Mouse (Mus musculus) monocyte, adult 5-6 weeks (primary cell): Measurements from ENCODE around the gene Kpna6. TPM values are rescaled to one million over a fixed set of nuclear protein-coding genes. Genes with fewer than 3 reads are reported as not detected.

ENCODE experiments used
- ATAC-seq: fragments of 153-309, 156-312 bp; replicated peaks from 2 replicates; pipeline ENCODE4 v1.8.0; 2017; ENCODE audit warnings: mild to moderate bottlenecking; ENCODE audit not compliant: low TSS enrichment, insufficient number of reproducible peaks, severe bottlenecking, poor library complexity, low FRiP score
- total RNA-seq: library from RNA; stranded (forward); fragments of 200-1000, 200-491, 200-594 nt; gene quantifications from 3 replicates; pipeline ENCODE4 v1.2.3, GENCODE M21; 2017

Kpna6 gene
- total RNA-seq, 1 experiment from 2014 or later, result 16.8 TPM

DNA sequence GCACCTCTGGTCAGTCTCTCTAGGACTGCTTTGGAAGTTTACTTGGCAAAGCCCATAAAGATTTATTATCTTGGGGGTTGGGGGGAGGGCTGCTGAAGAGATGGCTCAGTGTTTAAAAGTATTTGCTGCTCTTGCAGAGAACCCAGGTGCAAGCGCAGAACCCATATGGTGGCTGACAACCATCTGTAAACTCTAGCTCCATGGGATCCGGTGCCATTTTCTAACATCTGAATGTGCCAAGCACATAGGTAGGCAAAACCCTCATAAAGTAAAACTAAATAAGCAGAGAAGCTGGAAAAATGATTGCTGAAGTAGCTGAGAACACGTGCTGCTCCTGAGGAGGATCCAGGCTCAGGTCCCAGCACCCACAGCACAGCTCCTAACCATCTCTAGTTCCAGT lies 11.0 kb downstream of the Kpna6 start:
- no peak for ATAC-seq

DNA sequence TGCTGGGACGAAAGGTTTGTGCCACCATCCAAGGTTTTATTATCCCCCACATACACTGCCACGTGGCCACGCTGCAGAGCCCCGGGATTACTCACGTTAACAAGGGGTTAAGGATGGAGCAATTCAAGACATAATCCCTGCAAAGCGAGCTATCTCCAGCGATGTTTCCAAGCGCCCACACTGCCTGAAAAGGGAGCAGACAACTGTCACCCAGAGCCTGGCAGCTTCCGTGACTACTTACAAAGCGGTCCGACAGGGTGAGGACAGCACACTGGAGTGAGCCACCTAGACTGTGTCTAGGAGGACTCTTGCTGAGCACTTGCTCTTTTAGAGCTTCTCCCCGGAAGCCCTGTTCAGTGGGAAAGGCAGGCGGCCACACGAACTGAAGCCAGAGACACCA lies 17.8 kb downstream of the Kpna6 start:
- no peak for ATAC-seq

DNA sequence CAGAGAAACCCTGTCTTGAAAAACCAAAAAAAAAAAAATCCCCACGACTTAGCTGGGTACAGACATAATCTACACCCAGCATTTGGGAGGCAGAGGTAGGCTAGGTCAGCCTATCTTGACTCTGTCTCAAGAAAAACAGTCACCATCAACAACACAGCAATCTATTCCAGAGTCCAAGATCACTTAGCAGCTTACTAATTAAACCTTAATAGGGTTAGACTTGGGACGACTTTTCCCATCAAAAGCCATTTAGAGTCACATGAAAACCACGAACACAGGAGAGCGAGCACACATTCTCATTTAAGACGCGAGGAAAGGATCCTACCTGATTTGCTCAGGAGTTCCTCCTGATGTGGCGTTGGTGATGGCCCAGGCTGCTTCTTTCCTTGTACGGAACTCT lies 22.2 kb downstream of the Kpna6 start:
- ATAC-seq, result no peak

DNA sequence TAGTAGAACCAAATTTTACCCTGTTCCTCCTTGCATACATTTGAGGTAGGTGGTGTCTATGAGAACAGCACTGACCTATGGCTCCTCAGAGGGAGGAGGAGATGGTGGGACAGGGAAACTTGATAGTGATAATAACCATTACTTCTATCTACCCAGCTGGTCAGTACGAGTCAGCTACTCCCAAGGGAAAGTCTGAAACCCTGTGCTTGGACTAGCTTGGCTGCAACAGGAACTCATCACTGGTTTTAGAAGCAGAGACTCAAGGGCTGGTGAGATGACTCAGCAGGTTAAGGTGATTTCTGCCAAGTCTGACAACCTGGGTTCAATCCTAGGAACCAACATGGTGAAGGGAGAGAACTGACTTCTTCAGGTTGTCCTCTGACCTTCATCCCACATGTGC lies 23.9 kb downstream of the Kpna6 start:
- no peak for ATAC-seq

DNA sequence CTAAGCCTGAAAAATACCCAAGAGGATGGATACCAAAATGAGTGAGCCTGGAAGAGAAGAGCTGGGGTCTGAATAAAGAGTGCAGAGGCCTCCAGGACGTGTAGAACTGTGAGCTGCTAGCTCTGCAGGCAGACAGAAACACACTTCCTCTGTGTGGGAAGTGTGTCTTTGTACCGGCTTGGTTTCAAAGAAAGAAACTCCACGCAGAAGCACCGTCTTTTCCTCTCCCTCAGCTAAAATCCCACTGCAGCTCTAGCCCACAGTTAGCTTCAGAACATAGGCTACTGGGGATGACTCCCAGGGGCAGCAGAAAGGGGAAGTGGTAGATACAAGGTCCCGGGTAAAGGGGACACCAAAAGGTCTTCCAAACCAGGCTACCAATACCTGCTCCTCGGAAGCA lies 27.4 kb downstream of the Kpna6 start:
- no peak for ATAC-seq

DNA sequence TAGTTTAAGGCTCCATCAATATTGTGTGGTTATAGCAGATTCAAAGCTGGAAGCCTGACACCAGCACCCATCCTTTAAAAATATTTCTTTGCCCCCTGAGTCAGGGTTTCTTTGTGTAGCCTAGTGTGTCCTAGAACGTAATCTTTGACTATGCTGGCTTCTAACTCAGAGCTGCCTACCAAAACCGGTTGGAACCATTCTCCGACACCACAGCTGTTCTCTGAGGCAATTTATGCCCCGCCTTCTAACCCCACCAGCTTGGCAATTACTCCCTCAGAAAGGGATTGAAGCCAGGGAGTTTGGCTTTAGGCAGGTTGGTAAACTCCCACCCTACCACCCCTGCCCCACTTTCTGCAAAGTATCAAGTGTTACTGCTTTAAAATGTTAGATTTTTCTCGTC lies 30.8 kb downstream of the Kpna6 start:
- no peak for ATAC-seq

DNA sequence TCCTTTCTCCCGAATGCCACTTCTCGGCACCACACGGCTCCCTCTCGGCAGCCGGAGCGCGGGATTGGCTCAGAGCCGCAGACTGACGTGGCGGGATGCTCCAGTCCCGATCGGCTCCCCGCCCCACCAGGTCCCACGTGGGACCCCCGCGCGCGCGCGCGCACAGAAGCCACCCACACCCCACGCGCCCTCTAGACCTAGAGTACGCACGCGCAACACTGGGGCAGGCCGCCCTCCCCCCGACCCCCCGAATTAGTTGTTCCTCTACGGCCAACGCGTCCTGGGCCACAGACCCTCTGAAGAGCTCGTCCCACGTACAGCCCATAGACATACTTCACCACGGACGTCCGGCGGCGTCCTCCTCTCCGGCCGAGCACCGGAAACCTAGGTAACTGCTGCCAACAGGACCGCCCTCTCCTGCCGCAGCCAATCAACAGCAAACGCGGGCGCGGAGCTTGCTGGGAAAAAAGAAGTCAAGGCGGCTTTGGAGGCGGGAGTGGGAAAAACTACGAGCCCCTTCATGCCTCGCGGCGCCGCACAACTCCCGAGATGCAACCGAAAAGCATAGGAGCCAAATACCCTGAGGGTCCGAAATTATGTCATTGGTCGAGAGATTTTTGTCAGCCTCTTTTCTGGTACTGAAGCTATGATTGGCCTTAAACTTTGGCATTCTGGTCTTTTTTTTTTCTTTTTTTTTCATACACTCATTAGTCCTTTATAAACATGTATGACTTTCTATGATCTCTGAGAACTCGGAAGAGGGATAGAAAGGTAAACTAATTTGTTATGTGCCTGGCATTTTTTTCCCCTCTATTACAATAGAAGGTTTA lies 31.7 kb downstream of the Kpna6 start, which contains the start of gene Txlna:
Gene Txlna (minus strand): TSS at position 428 of the 830 bp plus-strand sequence.
- ATAC-seq, result peak; percentile 96

DNA sequence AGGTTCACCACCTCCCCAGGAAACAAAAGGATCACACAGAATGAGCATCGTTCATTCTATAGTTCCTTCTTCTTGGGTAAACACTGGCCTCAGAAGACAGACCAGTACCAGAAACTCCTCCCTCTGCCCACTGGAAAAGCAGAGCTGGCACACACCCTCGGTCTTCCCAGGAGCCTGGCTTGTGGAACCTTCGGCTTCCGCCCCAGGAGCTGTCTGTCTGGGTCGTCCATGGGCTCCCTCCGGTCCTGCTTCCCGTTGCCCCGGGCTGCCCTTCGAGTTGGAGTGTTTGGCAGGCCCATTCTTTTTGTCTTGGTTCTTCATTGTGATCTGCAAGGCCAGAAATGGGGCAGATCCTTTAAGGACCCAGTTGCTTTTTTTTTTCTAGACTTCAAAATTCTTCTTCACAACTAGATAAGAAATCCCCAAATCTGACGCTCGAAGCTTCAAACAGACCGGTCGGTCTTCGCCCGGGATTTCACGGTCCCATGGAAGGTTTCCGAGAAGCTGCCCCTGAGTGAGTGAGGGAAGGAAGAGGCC lies 32.4 kb downstream of the Kpna6 start:
- no peak for ATAC-seq

DNA sequence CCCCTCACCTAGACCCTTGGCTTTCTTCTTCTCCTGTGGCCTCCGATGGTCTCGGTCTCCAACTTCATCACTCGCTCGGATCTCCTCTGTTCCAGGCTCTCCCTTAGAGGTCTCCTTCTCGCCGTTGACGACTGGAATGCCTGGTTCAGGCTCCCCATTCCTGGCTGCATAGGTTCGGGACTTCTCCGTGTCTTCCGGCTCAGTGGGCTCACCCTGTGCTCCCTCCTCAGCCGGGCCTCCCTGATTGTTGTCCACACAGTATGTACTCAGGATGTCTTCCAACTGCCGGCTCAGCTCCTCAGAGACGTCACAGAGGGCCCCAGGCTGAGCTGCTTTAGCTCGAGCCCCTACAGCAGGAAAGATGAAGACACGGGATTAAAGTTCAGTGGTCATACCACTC lies 33.3 kb downstream of the Kpna6 start:
- no peak for ATAC-seq

DNA sequence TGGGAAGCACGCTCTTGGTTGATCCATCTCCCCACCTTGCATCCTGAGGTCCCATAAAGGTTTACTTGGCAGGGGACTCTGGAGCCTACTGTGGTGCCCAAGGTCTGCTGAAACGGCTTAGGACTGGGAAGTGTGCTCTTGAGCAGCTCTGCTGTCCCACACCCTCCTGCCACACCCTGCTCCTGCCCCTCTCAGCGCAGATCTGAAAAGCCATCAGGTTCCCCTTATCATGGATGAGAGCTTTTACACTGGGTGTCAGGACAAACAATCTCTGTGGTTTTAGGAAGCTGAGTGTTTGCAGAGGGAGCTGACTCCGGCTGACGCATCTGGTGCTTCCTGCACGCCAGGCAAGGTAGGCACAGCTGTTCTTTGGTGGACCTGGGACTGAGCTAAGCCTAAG lies 38.7 kb downstream of the Kpna6 start:
- ATAC-seq, result no peak

DNA sequence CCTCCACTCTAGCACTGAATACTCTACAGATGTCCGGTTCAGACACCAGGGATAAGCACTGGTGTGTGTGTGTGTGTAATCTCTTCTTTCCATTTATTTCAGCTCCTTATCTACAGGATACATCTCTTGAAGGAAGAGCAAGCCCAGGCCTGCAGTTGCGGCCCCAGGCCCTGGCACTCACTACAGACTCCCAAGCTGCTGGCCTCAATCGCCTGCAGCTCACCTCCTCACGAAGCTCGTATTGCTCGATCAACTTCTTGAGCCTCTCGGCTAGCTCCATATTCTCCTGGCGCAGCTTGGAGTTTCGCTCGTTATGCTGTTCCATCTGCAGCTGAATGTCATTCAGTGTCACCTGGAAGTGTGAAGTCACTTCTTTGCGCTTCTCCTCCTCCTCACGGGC lies 40.7 kb downstream of the Kpna6 start:
- no peak for ATAC-seq

DNA sequence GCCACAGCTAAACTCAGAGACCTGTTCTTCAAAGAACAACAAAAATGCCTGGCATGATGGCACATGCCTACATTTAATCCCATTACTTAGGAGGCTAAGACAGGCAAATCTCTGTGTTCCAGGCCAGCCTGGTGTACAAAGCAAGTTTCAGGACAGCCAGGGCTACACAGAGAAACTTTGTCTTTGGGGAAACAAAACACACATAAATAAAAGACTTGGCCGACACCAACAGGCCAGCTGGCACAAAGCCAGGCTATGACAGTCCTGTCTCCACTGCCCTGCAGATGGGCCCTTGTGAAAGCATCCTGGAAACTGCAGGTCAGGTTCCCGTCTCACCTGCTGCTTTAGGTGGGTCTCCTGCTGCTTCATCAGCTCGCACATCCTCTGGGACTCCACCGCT lies 41.6 kb downstream of the Kpna6 start:
- ATAC-seq, result no peak

DNA sequence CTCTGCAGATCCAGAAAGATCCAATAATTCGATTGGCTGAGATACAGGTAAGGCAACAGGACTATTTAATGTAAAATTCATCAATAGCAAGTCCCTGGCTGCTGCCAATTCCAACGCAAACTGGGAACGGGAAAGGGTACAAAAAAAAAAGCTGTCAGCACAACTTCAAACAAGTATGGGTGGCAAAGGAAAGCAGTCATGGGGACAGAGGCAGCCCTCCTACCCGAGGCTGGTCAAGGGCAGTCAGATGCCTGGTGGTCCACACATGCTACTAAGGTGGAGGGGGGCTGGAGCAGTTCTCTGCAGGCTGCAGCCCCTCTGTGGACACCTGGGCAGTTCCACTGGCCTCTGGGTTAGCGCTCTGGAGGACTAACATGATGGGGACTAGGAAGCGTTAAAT lies 46.5 kb downstream of the Kpna6 start:
- ATAC-seq, result no peak

DNA sequence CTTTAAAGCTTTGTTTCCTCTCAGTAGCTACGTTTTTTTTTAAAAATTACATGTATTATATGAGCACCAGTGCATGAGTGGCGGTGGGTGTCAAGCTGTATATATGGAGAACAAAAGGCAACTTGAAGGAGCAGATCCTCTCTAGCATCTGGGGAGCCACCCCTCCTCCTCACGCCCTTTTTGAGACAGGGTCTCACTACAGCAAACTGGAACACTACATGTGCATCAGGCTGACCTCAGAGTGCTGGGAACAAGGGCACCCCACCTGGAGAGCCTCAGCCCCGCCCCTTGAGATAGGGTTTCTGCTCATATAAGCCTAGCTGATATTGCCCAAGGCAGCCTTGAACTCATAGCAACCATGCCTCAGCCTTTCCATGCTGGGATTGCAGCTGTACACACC lies 47.1 kb downstream of the Kpna6 start:
- ATAC-seq, result no peak

DNA sequence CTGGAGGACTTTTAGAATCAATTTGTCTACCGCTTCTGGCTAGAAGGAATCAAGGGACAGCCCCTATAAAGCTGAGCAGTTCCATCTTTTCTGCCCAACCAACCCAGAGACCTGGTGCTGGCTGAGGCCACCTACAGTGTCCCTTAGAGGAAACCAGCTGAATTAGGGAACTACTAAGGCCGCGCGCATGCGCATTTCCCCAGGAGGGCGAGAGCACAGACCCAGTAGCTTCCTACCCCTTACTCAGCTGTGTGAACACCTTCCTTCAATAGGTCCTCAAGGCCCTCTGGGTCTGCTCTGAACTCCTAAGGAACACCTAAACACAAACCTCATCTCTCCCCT lies 47.6 kb downstream of the Kpna6 start:
- peak; percentile 66 for ATAC-seq

DNA sequence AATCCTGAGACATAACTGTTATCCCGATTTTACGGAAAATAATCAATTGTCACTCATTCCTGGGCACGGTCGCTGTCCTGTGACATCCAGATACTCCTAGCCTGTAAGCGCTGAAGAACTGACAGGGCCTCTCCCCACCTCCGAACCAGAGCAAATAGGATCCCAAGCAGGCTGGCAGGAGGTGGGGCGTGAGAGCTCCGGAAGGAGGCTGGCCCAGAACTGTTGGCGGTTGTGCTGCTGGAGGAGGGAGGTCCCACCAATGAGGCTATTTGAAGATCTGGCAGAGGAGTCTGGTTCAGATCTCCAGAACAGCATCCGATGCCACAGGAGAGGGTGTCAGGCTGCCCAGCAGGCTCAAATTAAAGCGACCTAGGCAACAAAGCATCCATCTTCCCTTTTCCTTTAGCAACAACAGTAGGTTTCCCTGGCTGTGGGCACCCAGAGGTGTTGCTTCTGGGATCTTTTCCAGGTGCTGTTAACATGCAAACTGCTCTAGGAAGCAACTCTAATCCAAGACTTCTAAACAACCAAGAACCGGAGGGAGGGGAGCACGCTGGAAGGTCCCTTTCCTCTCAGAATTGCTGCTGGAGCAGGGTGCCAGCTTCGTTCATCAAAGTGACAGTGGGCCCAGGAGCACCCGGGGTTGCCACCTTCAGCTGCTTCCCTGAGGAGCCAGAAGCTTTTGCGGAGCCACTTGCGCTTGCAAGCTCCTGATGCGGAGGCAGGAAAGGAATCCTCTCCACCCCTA lies 48.1 kb downstream of the Kpna6 start:
- ATAC-seq, result peak; percentile 90

DNA sequence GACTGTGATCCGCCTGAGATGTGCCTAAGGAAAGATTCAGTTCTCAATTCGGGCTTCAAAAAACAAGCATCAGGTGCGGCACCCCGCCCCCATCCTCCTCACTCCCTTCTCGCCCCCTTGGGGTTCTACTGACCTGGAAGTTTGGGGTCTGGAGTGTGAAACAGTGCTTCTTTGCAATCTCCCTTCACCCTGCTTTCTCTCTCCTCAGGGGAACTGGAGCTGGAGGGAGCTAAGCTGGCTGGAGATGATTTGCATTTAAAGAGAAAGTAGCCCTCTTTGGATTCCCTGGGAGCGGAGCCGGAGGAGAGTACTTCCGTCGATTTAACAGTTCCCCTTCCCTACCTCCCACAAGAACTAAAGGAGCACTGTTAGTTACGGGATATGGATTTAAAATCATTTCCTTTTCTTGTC lies 48.9 kb downstream of the Kpna6 start, which contains the start of gene Ccdc28b:
Gene Ccdc28b (minus strand): TSS at position 267 of the 411 bp plus-strand sequence.
- ATAC-seq, result no peak

DNA sequence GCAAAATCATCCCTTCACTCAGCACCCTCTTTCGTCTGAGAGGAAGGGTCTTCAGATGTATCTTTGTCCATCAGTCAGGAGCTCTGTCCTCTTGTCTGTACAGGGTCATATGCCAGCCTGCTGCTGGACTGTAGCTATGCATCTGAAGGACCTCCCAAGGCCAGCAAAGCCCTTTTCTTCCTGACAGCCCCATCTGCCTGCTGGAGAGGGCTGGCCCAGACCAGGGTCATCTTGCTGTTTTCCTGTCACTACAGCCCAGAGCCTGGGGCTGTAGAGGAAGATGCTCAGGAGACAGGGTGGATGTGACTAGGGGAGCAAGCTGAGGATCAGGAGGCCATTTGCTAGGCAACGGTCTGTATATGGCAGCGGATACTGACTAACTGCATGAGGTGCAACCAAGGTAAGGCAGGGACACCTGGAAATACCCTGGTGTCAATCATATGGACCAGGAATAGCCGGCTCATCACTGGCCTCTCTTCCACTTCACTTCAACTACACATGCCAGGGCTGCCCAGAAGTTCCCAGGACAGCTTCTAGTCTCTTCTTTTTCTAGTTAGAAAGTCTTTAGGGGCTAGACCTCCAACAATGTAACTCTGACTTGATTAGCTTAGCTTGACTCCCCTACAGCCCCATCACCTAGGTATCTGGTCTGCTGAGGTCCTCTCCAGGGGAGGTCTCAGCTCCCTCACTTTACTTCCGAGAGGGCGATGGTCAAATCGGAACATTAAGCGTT lies 49.6 kb downstream of the Kpna6 start:
- no peak for ATAC-seq

DNA sequence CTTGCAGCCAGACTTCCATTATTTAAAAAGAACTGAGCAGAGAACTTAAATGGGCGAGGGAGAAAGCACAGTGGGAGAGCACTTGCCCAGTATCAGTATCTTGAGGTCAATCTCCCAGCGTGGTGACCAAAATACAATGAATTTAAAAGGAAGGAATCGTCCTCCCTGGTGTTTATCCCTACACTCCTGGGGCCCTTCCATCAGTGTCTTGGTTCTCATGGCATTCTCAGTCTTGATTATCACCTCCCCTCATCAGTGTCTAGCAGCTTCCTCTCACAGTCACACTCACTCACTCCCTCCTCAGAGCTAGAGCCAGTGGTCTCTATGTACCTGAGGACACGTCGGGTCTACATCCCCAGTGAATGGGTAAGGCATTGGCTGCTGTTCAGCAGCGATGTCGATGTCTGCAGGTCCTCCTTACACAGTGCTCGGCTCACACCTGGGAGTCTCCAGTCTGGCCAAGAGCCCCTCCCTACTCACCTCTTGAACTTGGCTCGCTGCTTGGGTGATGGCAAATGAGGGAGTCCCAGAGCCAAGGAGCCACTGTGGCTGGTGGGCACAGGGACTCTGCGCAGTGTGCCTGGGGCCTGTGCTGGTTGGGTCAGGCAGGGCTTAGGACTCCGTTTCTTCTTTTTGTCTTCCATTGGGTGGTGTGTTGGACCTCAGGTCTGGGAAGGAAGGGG lies 50.3 kb downstream of the Kpna6 start:
- no peak for ATAC-seq
